Mouse (Mus musculus): ENCODE data around the gene Hint2.
A peak's percentile ranks its signal among the peaks of the same experiment; 100 is the strongest.

Gene Hint2

GRCm38 (mm10) chr4:43655656-43656338 lies 469 bp downstream of the Hint2 start:
- peak in 1 of 2 experiments; percentile 20 for DNase-seq (ENCODE audit: low spot score in 2 of 2)

DNA sequence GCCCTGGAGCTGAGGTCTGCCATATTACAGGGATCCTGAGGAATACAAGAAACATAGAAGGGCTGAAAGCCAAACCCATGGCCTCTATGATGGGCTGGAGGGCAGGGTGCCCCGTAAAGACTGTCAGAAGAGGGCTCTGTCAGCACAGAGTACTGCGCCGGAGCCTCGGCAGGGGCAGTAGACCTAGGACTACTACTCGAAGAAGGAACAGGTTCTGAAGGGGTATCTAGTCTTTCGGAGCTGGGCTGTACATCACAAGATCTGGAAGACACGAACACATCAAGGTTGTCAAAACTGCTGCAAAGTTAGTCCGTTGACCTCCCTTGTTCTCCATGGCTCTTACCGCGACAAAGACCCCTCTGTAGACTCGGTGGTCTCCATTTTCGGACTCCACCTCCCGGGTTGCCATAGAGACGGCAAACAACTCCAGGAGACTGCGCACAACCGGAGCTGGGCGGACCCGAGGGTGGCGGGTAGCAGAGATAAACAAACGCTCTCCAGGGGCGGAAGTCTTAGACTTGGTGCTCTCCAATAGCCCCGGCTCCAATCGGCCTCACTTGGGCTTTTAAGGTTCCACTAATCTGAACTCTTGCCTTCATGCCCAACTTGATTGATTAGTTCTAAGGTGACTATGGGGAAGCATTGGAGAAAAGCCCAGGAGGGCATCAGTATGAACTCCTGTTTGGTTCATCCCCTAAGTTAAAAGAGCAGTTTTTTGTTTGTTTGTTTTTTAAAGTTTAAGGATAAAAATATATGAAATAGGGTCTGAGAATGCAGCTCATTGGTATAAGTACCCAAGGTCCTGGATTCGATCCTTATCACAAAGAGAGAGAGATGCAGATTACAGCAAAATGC lies 2.9 kb downstream of the Hint2 start, which contains the start of gene Spag8:
TSS of gene Spag8 (minus strand) at position 434 of the 855 bp plus-strand sequence.
- DNase-seq (ENCODE audit: low spot score in 2 of 2) = peak in 1 of 2 experiments; percentile 35

DNA sequence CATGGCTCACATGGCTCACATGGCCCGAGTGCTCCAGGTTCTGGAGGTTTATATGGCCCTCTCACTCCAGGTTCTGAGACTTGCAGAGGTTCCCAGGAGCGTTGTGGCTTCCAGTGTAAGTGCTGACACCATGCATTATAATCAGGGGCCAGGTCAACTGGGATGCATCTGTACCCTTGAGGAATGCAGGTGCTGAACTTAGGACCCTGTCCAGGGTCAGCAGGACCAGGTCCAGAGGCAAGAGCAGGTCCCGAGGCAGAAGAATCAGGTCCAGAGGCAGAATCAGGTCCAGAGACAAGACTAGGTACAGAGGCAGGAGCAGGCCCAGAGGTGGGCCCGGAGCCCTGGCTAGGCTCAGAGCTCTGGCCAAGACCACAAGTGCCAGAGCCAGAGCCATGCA lies 3.5 kb downstream of the Hint2 start:
- no peak for DNase-seq (ENCODE audit: low spot score in 2 of 2)

- no peak for DNase-seq (ENCODE audit: low spot score in 2 of 2)
Measured at GRCm38 (mm10) chr4:43649783-43650182, 6.5 kb downstream of the Hint2 start.

- DNase-seq (ENCODE audit: low spot score in 2 of 2) = no peak
Measured at GRCm38 (mm10) chr4:43640491-43640890, 15.8 kb downstream of the Hint2 start.

DNA sequence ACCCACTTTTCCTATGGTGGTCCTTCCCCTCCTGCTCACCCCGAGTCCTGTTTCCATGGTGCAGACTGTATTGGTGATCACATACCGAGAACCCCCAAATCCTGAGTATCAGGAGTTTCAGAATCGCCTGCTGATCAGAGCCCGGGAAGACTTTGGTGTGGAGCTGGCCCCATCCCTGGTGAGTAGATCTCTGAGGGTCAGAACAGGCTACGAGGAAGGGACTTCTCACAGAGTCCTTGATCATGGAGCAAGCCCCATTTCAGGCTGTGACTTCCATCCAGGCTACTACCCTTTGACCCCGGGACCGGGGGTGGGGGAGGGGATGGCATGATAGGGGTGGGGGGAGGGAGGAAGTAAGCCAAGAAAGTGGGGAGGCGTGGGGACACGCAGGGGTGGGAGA lies 16.2 kb downstream of the Hint2 start:
- no peak for DNase-seq (ENCODE audit: low spot score in 2 of 2)

DNA sequence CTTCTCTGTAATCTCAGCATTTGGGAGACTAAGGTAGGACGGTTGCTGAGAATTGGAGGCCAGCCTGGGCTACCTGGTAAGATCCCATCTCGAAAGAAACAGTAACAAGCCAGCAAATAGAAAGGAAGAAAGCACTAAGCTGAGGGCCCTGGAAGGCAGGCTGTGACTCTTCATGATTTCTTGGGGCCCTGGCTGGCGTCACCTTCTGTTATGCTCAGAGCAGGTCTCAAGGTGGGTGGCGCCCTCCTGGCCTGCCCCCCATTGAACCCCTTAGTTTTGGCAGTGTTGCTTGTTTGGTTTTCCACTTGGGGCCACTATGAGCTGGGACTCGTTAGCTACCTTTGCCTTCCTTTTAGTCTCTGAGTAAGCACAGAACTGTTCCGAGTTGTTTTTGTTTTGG lies 19.5 kb downstream of the Hint2 start:
- no peak for DNase-seq (ENCODE audit: low spot score in 2 of 2)

- DNase-seq (ENCODE audit: low spot score in 2 of 2) = no peak
Measured at GRCm38 (mm10) chr4:43634621-43635374, 21.5 kb downstream of the Hint2 start.

GRCm38 (mm10) chr4:43633736-43634135 lies 22.5 kb downstream of the Hint2 start:
- no peak for DNase-seq (ENCODE audit: low spot score in 2 of 2)

- DNase-seq (ENCODE audit: low spot score in 2 of 2) = no peak
Measured at GRCm38 (mm10) chr4:43633296-43633695, 23.0 kb downstream of the Hint2 start.

DNA sequence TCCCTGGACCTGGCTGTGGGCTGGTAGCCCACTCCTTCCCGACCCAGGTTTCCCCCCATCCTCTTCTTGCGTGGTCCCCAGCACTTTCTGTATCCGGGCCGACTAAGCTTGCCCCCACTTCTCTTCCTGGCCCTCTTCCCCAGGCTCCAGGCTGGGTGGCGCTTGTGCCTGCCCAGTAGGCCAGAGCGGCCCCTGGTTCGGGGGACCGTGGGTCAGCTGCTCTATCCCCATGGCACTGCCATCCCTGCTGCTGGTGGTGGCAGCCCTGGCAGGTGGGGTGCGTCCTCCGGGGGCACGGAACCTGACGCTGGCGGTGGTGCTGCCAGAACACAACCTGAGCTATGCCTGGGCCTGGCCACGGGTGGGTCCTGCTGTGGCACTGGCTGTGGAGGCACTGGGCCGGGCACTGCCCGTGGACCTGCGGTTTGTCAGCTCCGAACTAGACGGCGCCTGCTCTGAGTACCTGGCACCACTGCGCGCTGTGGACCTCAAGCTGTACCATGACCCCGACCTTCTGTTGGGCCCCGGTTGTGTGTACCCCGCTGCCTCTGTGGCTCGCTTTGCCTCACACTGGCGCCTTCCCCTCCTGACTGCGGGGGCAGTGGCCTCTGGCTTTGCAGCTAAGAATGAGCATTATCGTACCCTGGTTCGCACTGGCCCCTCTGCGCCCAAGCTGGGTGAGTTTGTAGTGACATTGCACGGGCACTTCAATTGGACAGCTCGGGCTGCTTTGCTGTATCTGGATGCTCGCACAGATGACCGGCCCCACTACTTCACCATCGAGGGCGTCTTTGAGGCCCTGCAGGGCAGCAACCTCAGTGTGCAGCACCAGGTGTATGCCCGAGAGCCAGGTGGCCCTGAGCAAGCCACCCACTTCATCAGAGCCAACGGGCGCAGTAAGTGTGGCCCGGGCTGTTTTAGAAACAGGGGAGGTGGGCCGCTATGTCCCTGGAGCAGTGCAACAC lies 24.0 kb downstream of the Hint2 start:
- no peak for DNase-seq (ENCODE audit: low spot score in 2 of 2)

GRCm38 (mm10) chr4:43631046-43631955 lies 25.0 kb downstream of the Hint2 start, which contains the start of gene Npr2:
Gene Npr2 (plus strand): TSS chr4:43631935.
- peak in 1 of 2 experiments; percentile 35 for DNase-seq (ENCODE audit: low spot score in 2 of 2)

GRCm38 (mm10) chr4:43630671-43631045 lies 25.6 kb downstream of the Hint2 start:
- no peak for DNase-seq (ENCODE audit: low spot score in 2 of 2)

- DNase-seq (ENCODE audit: low spot score in 2 of 2) = peak; percentile 75 to 94
Measured at GRCm38 (mm10) chr4:43630030-43630581, 26.2 kb downstream of the Hint2 start.

DNA sequence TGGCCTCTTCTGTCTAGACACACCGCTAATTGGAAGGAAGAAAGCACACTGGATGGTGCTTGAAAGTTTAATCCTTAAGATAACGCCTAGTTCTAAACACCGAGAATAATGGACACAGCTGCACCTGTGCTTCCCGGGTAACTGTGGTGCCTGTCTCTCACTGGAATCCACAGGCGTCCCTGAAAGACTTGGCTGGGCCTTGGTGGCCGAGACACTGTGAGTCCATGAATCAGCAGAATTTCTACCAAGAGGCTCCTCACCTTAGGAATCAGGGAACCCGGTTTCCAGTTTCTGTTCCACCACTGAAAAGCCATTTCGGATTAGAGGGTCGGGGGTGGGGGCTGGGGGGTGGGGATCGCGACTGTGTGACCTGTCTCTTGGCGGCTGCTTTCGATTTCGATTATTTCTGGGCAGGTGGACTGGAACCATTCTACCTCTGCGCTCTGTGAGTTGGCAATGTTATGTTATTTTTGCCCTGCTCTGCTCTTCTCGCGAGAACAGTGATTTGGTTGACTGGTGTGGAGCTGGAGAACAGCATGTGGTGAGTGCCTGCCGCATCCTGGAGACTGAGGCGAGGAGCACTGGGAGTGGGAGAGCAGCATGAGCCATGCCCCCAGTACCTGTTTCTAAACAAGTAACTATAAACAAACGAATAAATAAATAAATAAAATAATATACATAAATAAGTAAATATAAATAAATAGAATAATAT lies 27.0 kb downstream of the Hint2 start:
- no peak for DNase-seq (ENCODE audit: low spot score in 2 of 2)

DNA sequence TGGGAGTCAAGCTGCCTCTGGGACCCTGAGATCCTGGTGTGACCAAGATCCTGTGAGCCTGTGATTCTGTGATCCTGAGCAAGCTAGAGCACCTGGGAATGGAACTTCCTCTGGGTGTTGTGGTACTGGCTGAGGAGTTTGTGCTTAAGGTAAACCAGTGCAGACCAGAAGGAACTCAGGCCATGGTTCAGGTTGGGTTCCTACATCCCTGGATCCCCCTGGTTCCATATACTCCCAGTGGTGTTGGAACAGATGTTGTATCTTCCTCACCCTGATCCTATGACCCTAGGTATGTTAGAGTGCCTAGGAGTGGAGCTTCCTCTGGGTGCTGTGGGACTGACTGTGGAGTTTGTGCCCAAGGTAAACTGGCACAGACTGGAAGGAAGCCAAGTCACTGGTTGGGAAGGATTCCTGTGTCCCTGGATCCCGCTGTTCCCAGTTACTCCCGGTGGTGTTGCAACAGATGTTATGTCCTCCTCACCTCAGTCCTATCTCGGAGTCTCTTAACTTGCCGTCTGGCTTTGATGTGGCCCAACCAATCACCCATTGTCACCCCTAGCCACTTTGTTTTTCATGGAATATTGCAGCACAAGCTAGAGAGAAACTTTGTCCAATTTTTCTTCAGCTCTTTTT lies 36.0 kb downstream of the Hint2 start:
- DNase-seq (ENCODE audit: low spot score in 2 of 2) = no peak

DNA sequence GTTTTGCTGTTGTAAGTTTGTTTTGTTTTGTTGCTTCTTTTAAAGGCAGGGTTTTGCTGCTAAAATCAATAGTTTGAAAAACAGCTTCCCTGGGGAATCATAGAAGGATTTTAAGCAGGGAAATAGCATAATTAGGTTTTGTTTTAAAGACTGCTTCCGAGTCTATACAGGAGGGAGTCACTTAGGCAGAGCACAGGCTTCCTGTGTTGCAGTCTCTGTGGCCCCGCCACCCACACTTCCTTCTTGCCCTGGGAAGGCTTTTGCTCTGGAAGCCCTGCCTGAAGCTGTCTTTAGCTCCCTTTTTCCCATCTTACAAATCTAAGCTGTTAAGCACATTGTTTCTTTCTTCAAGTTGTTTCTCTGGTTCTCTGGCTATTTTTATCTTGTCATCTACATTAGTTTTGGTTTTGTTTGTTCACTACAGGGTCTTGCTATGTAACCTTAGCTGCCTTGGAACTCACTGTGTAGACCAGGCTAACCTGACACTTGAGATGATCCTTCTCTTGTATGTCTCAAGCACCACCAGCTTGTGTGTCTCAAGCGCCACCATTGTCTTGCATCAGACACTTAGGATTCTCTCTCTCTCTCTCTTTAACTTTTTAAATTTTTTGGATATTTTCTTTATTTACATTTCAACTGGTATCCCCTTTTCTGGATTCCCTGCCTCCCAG lies 43.1 kb downstream of the Hint2 start:
- no peak for DNase-seq (ENCODE audit: low spot score in 2 of 2)

GRCm38 (mm10) chr4:43612534-43612933 lies 43.7 kb downstream of the Hint2 start:
- no peak for DNase-seq (ENCODE audit: low spot score in 2 of 2)

Data from frontal cortex, postnatal 36 days (tissue).